Mouse (Mus musculus) heart, adult 2 months (tissue): Measurements from ENCODE around the gene Gm9964.

Source experiments
- CTCF ChIP-seq: fragments of 200-600 bp; IDR thresholded peaks from 2 replicates; pipeline ENCODE4 v1.8.1; 2022; ENCODE audit warnings: antibody characterized with exemption, mild to moderate bottlenecking, moderate library complexity
- EP300 ChIP-seq: fragments of 200-500 bp; IDR thresholded peaks from 2 replicates; pipeline ENCODE4 v1.6.1; 2011; ENCODE audit warnings: low read depth, low read length, control low read depth; ENCODE audit not compliant: insufficient read depth
- POLR2A ChIP-seq: fragments of 200-500 bp; IDR thresholded peaks from 2 replicates; pipeline ENCODE4 v1.6.1; 2011; ENCODE audit warnings: mild to moderate bottlenecking, low read depth, low read length, control low read depth; ENCODE audit not compliant: insufficient read depth

DNA sequence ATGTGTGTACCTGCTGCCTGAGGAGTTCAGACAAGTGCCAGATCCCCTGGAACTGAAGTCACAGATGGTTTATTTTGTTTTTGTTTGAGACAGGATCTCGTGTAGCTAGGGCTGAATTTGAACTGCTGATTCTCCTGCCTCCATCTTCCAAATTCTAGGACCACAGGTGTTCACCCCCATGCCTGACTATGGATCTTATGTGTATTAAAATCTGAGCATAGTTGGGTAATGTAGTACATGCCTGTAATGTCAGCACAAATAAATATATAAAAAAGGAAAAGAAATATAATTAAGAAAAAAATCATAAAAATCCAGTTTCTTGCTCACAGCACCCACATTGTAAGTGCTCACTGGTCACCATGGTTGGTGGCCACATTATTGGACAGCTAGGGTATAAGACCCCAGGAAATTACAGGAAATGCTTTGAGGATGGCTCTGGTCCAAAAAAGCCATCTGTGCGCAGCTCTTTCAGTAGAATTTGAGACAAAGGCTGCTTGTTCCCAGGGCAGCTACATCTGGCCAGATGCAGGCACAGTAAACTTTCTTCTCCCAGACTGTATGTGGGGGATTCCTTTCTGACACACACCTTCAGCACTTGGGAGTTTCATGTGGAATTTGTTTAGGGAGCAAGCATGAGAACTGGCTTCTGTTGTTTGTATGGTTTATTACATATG is 16.8 kb downstream of the Gm9964 start:
- no peak for TF ChIP-seq EP300
- no peak for TF ChIP-seq CTCF
- no peak for TF ChIP-seq POLR2A
